Mouse (Mus musculus) forebrain, embryonic 10.5 days (tissue): Measurements from ENCODE around the gene Nox3. TPM values are rescaled to one million over a fixed set of nuclear protein-coding genes. Genes with fewer than 3 reads are reported as not detected.

Source experiments
- DNase-seq: peaks from one replicate; pipeline ENCODE4 v3.0.0-alpha.2; 2017; ENCODE audit warnings: low spot score; ENCODE audit errors: extremely low spot score
- H3K27ac ChIP-seq: fragments of 300-500 bp; sonication (generic); 2 replicates; pipeline ENCODE4 v1.5.1; 2016; ENCODE audit warnings: mild to moderate bottlenecking
- H3K27me3 ChIP-seq: fragments of 300-500 bp; sonication (generic); 2 replicates; pipeline ENCODE4 v1.6.1; 2016; ENCODE audit warnings: mild to moderate bottlenecking; ENCODE audit not compliant: poor library complexity, severe bottlenecking
- H3K36me3 ChIP-seq: fragments of 300-500 bp; sonication (generic); replicated peaks from 2 replicates; pipeline ENCODE4 v1.6.1; 2016; ENCODE audit warnings: mild to moderate bottlenecking, moderate library complexity
- H3K4me1 ChIP-seq: fragments of 300-500 bp; sonication (generic); 2 replicates; pipeline ENCODE4 v1.6.1; 2016
- H3K4me3 ChIP-seq: fragments of 300-500 bp; sonication (generic); 2 replicates; pipeline ENCODE4 v1.5.1; 2016; ENCODE audit warnings: mild to moderate bottlenecking, moderate library complexity
- H3K9me3 ChIP-seq: fragments of 300-500 bp; sonication (generic); 2 replicates; pipeline ENCODE4 v1.6.1; 2016; ENCODE audit warnings: mild to moderate bottlenecking, moderate library complexity
- WGBS: fragments of 180-500 bp; shearing (Covaris S2); methylation state at CpG from one replicate; pipeline ENCODE4 v1.1.7; 2016; 5-methylcytosine and 5-hydroxymethylcytosine counted together
- polyA plus RNA-seq: library from polyadenylated mRNA; unstranded; fragments of >200 nt; fragmentation: Nextera tagmentation; extraction: Ambion mirVana; gene quantifications from 2 replicates; pipeline ENCODE4 v1.2.1, GENCODE M21; 2016

Nox3 gene
- polyA plus RNA-seq, 1 experiment from 2014 or later: not detected

DNA sequence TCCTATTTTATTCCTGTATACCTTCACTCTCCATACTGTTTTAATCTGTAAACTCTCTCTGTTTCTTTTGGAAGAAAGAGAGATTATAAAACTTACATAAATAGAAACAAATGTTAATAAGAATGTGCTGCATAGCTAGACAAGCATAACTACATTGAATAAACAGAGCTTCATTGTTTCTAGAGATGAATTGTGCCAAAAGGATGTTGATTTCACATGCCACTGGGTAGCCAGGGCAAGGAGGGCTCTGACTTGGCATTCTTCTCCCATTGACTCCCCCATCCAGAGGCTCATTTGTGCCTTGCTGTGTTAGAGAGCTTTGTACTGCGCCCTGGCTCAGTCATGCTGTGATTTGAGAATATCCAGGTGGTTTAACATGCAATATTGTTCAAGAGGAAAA lies 98.2 kb downstream of the Nox3 start:
- H3K27ac ChIP-seq: no peak overlapping the region
- DNase-seq: no peak
- no peaks in the 10 kb centered on the region for H3K27me3 ChIP-seq
- H3K9me3 ChIP-seq: no peaks in the 10 kb centered on the region
- no peaks in the 10 kb centered on the region; the same call in 1 of the 2 replicates for H3K4me1 ChIP-seq
- H3K36me3 ChIP-seq: no peaks in the 10 kb centered on the region
- H3K4me3 ChIP-seq: no peak overlapping the region
- WGBS: 75% methylated on average over 1 of the region's 1 CpGs

DNA sequence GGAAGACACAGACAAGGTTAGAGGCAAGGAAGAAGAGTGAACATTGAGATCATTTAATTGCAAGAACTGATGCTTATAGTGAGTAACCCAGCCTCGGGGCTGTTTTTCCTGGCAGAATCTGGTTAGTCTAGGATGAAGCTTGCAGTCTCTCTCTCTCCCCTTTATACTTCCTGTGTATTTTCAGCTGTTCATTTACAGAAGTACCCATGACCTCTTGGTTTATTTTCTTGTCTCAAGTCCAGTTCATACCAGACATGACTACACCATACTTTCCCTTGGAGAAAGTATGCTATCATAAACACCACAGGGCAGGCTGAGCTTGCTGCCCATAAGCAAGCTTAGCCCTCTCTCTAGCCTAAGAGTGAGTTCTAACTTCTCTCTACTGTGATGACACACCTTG lies 98.9 kb downstream of the Nox3 start:
- DNase-seq: no peak
- no peaks in the 10 kb centered on the region; the same call in 1 of the 2 replicates for H3K4me1 ChIP-seq
- no peaks in the 10 kb centered on the region for H3K9me3 ChIP-seq
- H3K36me3 ChIP-seq: no peaks in the 10 kb centered on the region
- H3K4me3 ChIP-seq: no peak overlapping the region
- WGBS: 77% methylated on average over 1 of the region's 1 CpGs
- no peak overlapping the region for H3K27ac ChIP-seq
- no peaks in the 10 kb centered on the region for H3K27me3 ChIP-seq

Other genes starting within 250 kb of the Nox3 start
- not detected in 2 replicates for gene Cldn20, start 163.7 kb downstream of the Nox3 start, polyA plus RNA-seq
- 23.5 and 27.2 TPM in 2 replicates for gene Tfb1m, start 138.5 kb downstream of the Nox3 start, polyA plus RNA-seq